Mouse (Mus musculus) liver, embryonic 11.5 days (tissue): ENCODE measurements around the gene Prss30. TPM values are rescaled to one million over a fixed set of nuclear protein-coding genes. Genes with fewer than 3 reads are reported as not detected.

Experiments used
- ATAC-seq: fragments of 200-750 bp; cut with Nextera tagmentation; replicated peaks from 2 replicates; pipeline ENCODE4 v1.8.0; 2017; ENCODE audit warnings: moderate number of reproducible peaks, mild to moderate bottlenecking, moderate TSS enrichment, moderate library complexity; ENCODE audit not compliant: low FRiP score
- DNase-seq: peaks from one replicate; pipeline ENCODE4 v3.0.0-alpha.2; 2017; ENCODE audit warnings: low spot score
- H3K27ac ChIP-seq: fragments of 300-500 bp; sonication (generic); 2 replicates; pipeline ENCODE4 v1.5.1; 2014; ENCODE audit warnings: mild to moderate bottlenecking, low read depth, low read length, control low read depth
- H3K27me3 ChIP-seq: fragments of 300-500 bp; sonication (generic); replicated peaks from 2 replicates; pipeline ENCODE4 v1.6.1; 2014; ENCODE audit warnings: low read length, mixed read lengths; ENCODE audit not compliant: control insufficient read depth, insufficient read depth
- H3K36me3 ChIP-seq: fragments of 300-500 bp; sonication (generic); 2 replicates; pipeline ENCODE4 v1.6.1; 2014; ENCODE audit warnings: mild to moderate bottlenecking, low read length, moderate library complexity, mixed read lengths; ENCODE audit not compliant: control insufficient read depth, insufficient read depth
- H3K4me1 ChIP-seq: fragments of 300-500 bp; sonication (generic); replicated peaks from 2 replicates; pipeline ENCODE4 v1.6.1; 2014; ENCODE audit warnings: low read length, mixed read lengths; ENCODE audit not compliant: control insufficient read depth, insufficient read depth
- H3K4me2 ChIP-seq: fragments of 300-500 bp; sonication (generic); 2 replicates; pipeline ENCODE4 v1.6.1; 2014; ENCODE audit warnings: mild to moderate bottlenecking, control low read depth, moderate library complexity
- H3K4me3 ChIP-seq: fragments of 300-500 bp; sonication (generic); 2 replicates; pipeline ENCODE4 v1.5.1; 2014; ENCODE audit warnings: low read depth, low read length, control low read depth
- H3K9ac ChIP-seq: fragments of 300-500 bp; sonication (generic); 2 replicates; pipeline ENCODE4 v1.6.1; 2014; ENCODE audit warnings: low read depth, low read length, control low read depth
- H3K9me3 ChIP-seq: fragments of 300-500 bp; sonication (generic); 2 replicates; pipeline ENCODE4 v1.6.1; 2016; ENCODE audit warnings: low read length, inconsistent platforms, mixed read lengths; ENCODE audit not compliant: control insufficient read depth
- WGBS: fragments of 180-500 bp; shearing (Covaris S2); extraction: QIAGEN DNeasy Blood & Tissue Kit; methylation state at CpG from one replicate; pipeline ENCODE4 v1.1.7; 2014; 5-methylcytosine and 5-hydroxymethylcytosine counted together
- polyA plus RNA-seq: library from polyadenylated mRNA; unstranded; fragments of >200 nt; fragmentation: Nextera tagmentation; extraction: Ambion mirVana; gene quantifications from 2 replicates; pipeline ENCODE4 v1.2.1, GENCODE M21; 2014

Gene Prss30
- polyA plus RNA-seq, 1 experiment from 2014 or later: not detected

DNA sequence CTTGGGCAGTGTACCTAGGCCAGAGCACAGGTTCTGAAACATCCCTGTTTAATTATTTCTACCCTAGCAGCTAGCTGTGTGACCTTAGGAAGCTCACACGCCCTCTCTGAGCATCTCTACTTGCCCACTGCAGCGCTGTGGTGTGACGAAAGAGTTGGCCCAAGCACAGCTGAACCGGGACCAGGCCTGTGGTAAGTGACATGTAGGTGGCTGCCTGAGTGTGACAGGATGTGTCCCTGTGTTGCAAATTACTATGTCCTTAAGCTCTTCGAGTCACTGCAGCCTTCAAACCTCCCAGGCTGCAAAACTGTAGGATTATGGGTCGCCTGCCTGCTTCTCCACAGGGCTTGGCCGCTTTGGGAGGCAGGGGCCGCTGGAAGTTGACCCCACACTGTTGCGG, 9.1 kb downstream of the Prss30 start:
- no peak overlapping the region for H3K9ac ChIP-seq

DNA sequence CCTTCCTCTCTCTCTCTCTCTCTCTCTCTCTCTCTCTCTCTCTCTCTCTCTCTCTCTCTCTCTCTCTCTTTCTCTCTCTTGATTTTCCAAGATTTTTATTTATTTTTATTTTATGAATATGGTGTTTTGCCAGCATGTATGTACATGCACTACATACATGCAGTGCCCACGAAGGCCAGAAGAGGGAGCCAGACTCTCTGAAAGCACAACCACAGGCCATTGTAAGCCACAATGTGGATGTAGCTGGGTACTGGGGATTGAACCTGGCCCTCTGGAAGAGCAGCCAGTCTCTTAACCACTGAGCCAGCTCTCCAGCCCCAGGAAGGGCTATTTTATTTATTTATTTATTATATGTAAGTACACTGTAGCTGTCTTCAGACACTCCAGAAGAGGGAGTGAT, 11.1 kb downstream of the Prss30 start:
- Histone ChIP-seq H3K9ac (no peak overlapping the region), H3K4me2 (no peak overlapping the region), H3K4me1 (no peaks in the 10 kb centered on the region), H3K27me3 (no peaks in the 10 kb centered on the region), H3K9me3 (no peaks in the 10 kb centered on the region), H3K27ac (no peak overlapping the region), H3K36me3 (no peaks in the 10 kb centered on the region), H3K4me3 (no peak overlapping the region)
- peak; percentile 60 for DNase-seq
- no peak for ATAC-seq
- WGBS: 0% methylated on average over 1 of the region's 1 CpGs

More for the DNA sequence above, 9.1 kb downstream of the Prss30 start:
- no peak overlapping the region for H3K4me3 ChIP-seq
- H3K4me2 ChIP-seq: no peak overlapping the region
- no peaks in the 10 kb centered on the region for H3K4me1 ChIP-seq
- no peak for ATAC-seq
- DNase-seq: no peak
- H3K36me3 ChIP-seq: no peaks in the 10 kb centered on the region
- no peak overlapping the region for H3K27ac ChIP-seq
- H3K27me3 ChIP-seq: no peaks in the 10 kb centered on the region
- 74% methylated on average over 9 of the region's 9 CpGs for WGBS
- H3K9me3 ChIP-seq: no peaks in the 10 kb centered on the region

DNA sequence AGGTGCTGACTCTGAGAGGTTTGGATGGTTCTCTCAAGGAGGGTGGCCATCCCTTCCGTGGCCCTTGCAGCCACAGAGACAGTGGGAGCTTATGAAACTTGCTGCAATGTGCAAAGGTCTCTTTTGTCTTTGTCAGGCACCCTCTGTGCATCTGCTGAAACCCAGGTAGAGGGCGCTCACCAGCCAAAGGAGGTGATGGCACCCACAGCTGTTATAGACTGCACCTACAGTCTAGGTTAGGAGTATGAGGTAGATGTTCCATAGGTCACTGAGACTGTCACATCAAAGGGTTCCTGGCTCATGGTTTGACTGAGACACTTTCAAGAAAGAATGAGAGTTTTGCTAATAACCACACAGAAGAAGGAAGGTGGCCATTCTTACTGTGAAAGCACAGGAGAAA, 11.6 kb downstream of the Prss30 start:
- DNase-seq: no peak
- Histone ChIP-seq H3K4me2 (no peak overlapping the region), H3K4me1 (no peaks in the 10 kb centered on the region), H3K9me3 (no peaks in the 10 kb centered on the region), H3K27me3 (no peaks in the 10 kb centered on the region), H3K9ac (no peak overlapping the region), H3K4me3 (no peak overlapping the region), H3K27ac (no peak overlapping the region), H3K36me3 (no peaks in the 10 kb centered on the region)
- no peak for ATAC-seq
- 36% methylated on average over 2 of the region's 2 CpGs for WGBS

DNA sequence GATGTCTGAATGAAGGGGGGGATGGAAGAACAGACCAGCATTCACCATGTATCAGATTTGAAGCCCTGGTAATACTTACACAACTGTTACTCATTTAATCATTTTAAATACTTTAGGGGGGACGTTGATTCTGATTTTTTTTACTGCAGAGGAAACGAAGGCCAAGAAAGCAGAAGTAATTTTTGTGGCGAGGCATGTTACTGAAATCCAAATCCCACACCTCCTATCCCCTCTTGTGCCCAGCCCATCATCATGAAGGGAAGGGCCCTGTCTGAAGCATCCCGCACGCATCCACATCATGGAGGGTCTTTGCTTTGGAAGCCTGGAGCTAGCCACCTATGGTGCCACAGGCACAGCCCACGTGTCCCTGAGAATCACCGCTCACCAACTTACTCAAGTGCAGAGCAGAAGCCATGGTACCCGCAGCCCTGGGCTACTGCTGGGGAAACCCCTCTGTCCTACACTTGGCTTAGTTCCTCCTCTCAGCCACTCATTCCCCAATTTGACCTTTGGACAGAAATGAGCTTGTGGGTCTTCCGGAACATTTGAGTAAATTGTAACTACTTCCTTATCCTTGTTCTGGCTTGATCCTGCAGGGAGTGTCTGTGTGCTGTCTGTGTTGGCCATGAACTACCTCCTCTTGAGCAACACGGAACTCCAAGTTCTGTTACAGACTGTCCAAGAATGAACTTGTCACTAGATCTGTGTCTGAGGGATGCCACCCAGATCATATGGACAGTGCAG, 13.5 kb downstream of the Prss30 start:
- Histone ChIP-seq H3K4me1 (no peaks in the 10 kb centered on the region), H3K9ac (no peak overlapping the region), H3K4me3 (no peak overlapping the region), H3K36me3 (no peaks in the 10 kb centered on the region), H3K27ac (no peak overlapping the region), H3K4me2 (no peak overlapping the region), H3K9me3 (no peaks in the 10 kb centered on the region), H3K27me3 (no peaks in the 10 kb centered on the region)
- ATAC-seq (no peak), DNase-seq (no peak)
- 62% methylated on average over 10 of the region's 10 CpGs for WGBS

DNA sequence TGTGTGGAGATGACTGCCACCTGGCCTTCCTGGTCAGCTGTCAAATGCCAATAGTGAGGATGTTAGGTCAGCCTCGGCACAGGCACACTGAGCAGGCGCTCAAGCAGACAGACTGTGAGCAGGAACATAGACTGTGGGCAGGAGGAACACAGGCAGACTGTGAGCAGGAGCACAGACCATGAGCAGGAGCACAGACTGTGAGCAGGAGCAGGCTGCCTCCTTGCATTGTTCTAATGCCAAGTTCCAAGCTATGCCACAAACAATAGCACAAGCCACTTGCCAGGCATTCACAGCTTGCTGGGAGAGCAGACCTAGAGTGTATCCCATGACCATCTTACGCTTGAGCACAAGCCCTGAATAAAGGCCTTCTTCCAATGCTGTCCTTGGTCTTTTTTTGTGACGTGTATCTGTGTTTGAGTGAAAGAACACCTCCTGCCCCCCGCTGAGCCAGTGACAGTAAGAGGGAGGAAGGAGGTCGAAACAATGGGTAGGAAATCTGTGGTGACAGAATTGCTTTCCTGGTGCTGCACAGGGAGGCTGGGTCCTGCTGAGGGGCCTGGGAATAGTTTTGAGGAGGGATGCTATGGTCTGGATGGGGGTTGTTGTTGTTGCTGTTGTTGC, 14.5 kb downstream of the Prss30 start:
- WGBS: 41% methylated on average over 6 of the region's 6 CpGs
- H3K4me2 ChIP-seq: no peak overlapping the region
- no peak overlapping the region for H3K4me3 ChIP-seq
- no peak for DNase-seq
- no peak overlapping the region for H3K27ac ChIP-seq
- no peaks in the 10 kb centered on the region for H3K36me3 ChIP-seq
- H3K9ac ChIP-seq: no peak overlapping the region
- no peaks in the 10 kb centered on the region for H3K27me3 ChIP-seq
- H3K4me1 ChIP-seq: no peaks in the 10 kb centered on the region
- H3K9me3 ChIP-seq: no peaks in the 10 kb centered on the region
- ATAC-seq: no peak

DNA sequence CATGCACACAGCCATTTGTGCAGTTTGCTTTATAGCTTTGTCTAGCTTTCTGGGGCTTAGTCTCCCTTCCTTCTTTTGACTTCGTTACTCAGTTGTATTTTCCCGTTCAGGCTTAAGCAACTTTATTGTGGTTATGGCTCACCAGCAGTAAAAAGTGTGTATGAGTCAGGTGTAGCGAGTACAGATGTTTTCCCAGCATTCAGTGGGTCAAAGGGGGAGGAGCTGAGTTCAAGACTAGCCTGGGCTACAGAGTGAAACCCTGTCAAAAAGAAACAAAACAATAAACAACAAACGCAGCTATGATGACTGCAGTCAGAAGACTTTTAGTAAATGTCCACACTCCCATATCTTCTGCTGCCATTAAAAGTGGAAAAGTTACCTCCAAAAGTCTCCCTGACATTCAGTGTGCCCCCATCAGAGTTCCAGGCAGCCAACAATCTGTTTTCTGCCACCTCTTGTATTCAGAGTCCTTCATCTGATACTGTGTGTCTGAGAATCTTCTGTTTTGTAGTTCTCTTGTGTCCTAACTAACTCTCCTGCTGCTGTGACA, 18.7 kb downstream of the Prss30 start:
- H3K36me3 ChIP-seq: no peaks in the 10 kb centered on the region
- 60% methylated on average over 4 of the region's 4 CpGs for WGBS
- ATAC-seq: no peak
- H3K27ac ChIP-seq: no peak overlapping the region
- H3K9me3 ChIP-seq: no peaks in the 10 kb centered on the region
- H3K27me3 ChIP-seq: no peaks in the 10 kb centered on the region
- no peaks in the 10 kb centered on the region for H3K4me1 ChIP-seq
- H3K4me2 ChIP-seq: no peak overlapping the region
- no peak for DNase-seq
- no peak overlapping the region for H3K4me3 ChIP-seq
- no peak overlapping the region for H3K9ac ChIP-seq

DNA sequence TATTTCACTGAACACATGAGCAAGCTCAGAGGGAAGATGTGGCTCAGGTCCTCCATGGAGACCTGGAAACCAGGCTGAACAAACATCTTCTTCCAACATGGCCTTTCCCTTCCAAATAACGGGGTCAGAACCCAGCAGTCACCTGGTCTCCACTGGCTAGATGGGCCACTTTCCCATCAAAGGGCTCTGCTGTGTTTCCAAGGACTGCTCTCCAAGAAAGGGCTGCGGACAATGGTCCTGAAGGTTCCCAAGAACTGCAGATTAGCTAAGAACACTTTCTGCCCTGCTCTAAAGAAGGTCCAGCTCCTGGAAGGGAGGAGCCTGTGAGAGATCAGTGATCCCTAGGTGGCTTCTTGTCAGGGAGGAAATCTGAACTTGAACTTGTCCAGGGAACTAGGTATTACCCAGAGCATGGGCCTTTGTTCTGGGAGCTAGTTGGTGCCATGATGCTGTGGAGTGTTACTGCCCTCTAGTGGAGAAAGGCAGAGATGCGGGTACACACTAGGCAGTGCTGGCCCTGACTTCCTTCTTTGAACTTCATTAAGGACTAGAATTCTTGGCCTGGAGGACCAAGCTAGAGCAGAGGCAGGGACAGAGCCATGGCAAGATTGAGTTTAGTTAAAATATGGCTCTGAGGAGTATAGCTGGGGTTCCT, 20.2 kb downstream of the Prss30 start:
- DNase-seq: peak; percentile 68
- H3K4me1 ChIP-seq: no peaks in the 10 kb centered on the region
- H3K9me3 ChIP-seq: no peaks in the 10 kb centered on the region
- no peak overlapping the region for H3K4me2 ChIP-seq
- H3K9ac ChIP-seq: no peak overlapping the region
- ATAC-seq: peak; percentile 69
- no peaks in the 10 kb centered on the region for H3K36me3 ChIP-seq
- H3K27ac ChIP-seq: no peak overlapping the region
- 33% methylated on average over 3 of the region's 3 CpGs for WGBS
- no peak overlapping the region for H3K4me3 ChIP-seq
- no peaks in the 10 kb centered on the region for H3K27me3 ChIP-seq

DNA sequence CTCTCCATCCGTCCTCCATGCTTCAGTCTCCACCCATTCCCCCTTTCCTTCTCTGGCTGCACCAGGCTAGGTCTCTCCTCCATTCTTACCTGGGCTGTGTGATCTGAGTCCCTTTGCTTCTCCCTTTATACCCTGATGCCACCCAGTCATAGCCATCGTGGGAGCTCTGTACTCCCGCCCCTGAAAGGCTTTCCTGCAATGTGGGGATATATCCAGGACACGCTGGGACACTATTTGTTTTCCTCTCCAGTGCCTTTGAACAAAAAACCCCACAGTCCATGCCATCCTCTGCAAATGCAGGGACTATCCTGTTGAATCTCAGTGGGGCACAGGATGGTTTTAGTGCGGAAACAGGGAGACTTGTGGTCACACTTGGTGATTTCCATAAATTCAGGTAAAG, 25.2 kb downstream of the Prss30 start, which contains the start of gene Sbpl:
TSS of gene Sbpl (minus strand) at position 101 of the 400 bp plus-strand sequence.
- ATAC-seq (no peak), DNase-seq (no peak)
- H3K27ac ChIP-seq: no peak within 1 kb of the TSS
- WGBS: 77% methylated on average over 5 of the region's 5 CpGs
- H3K9ac ChIP-seq: no peak within 1 kb of the TSS
- H3K4me3 ChIP-seq: no peak within 1 kb of the TSS
- H3K4me1 ChIP-seq: no peaks in the 10 kb centered on the region
- H3K36me3 ChIP-seq: no peaks in the 10 kb centered on the region
- H3K9me3 ChIP-seq: no peaks in the 10 kb centered on the region
- H3K4me2 ChIP-seq: no peak within 1 kb of the TSS
- H3K27me3 ChIP-seq: no peaks in the 10 kb centered on the region
